Mouse (Mus musculus) ES-Bruce4 (cell line): ENCODE data around the gene Pate2. TPM values are rescaled to one million over a fixed set of nuclear protein-coding genes. Genes with fewer than 3 reads are reported as not detected.

ENCODE experiments used
- H3K27ac ChIP-seq: 2 replicates; pipeline ENCODE4 v1.5.1; 2012; ENCODE audit warnings: low read length, inconsistent platforms; ENCODE audit not compliant: insufficient read depth
- H3K27me3 ChIP-seq: 2 replicates; pipeline ENCODE4 v1.6.1; 2012; ENCODE audit warnings: mild to moderate bottlenecking, low read length, inconsistent platforms; ENCODE audit not compliant: control insufficient read depth, poor library complexity, insufficient read depth, severe bottlenecking
- H3K36me3 ChIP-seq: 2 replicates; pipeline ENCODE4 v1.6.1; 2012; ENCODE audit warnings: inconsistent platforms, mild to moderate bottlenecking, low read length, moderate library complexity; ENCODE audit not compliant: control insufficient read depth, poor library complexity, insufficient read depth, severe bottlenecking
- H3K4me1 ChIP-seq: one replicate; pipeline ENCODE4 v1.8.1; 2011; ENCODE audit warnings: low read length; ENCODE audit not compliant: control insufficient read depth, insufficient read depth
- H3K4me3 ChIP-seq: 2 replicates; pipeline ENCODE4 v1.5.1; 2011; ENCODE audit warnings: low read depth, mild to moderate bottlenecking, low read length
- H3K9ac ChIP-seq: 2 replicates; pipeline ENCODE4 v1.6.1; 2012; ENCODE audit warnings: low read depth, mild to moderate bottlenecking, inconsistent platforms; ENCODE audit not compliant: poor library complexity, severe bottlenecking
- H3K9me3 ChIP-seq: replicated peaks from 2 replicates; pipeline ENCODE4 v1.6.1; 2012; ENCODE audit warnings: mild to moderate bottlenecking, low read length, inconsistent platforms; ENCODE audit not compliant: control insufficient read depth, poor library complexity, insufficient read depth, severe bottlenecking
- CTCF ChIP-seq: IDR thresholded peaks from one replicate; pipeline ENCODE4 v1.8.1; 2011; ENCODE audit warnings: low read depth, low read length
- EP300 ChIP-seq: IDR thresholded peaks from 2 replicates; pipeline ENCODE4 v1.6.1; 2011; ENCODE audit warnings: low read depth, low read length; ENCODE audit not compliant: insufficient read depth
- POLR2A ChIP-seq: IDR thresholded peaks from one replicate; pipeline ENCODE4 v1.8.1; 2011; ENCODE audit warnings: low read length; ENCODE audit not compliant: insufficient read depth
- polyA plus RNA-seq: library from polyadenylated mRNA; stranded (reverse); fragments of >200 nt; gene quantifications from 2 replicates; pipeline ENCODE4 v1.2.4, GENCODE M21; 2011; ENCODE audit warnings: low read depth; ENCODE audit not compliant: missing spikeins, insufficient read depth, insufficient read length

Gene Pate2
- polyA plus RNA-seq, 1 experiment: 1.7 TPM

DNA sequence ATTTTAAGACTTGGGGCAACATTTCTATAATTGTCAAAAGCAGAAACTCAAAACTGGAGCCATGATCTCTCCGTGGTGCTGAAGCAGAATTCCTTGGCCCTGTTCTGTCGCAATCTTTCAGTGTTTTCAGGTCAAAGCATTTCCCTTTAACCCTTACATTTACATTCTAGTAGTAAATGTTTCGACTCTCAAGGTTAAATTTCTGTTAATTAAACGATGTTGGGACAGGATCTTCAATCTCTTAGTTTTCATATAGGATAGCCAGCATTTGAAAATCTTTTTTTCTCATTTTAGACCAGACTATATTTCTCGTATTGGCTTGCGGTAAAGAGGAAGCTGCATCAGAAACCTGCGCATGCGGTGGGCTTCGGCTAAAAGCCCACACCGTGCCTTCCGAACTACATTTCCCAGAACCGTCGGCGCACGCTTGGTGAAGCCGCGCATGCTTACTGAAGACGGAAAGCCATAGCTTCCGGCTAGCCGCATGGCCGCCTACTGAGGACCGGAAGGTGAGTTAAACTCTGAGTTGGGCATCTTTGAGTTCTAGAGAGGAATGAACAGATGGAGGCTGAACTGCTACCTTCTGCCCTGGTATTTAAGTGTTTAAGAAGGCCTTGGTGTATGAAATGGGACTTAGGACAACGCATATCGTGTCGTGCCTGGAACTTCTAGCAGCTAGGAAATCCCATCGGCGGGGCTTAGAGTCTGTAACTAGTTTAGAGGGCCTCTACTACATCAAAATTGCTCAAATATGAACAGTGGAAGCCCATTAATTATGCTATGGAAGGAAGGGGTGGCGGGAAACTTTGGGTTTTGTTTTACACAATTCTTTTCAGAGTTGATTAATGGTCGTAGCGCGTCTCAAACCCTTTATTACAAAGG, 10.8 kb upstream of the Pate2 start:
- TF ChIP-seq EP300 (no peak), POLR2A (peak; percentile 62), CTCF (no peak)
- Histone ChIP-seq H3K9me3 (no peaks in the 10 kb centered on the region), H3K36me3 (peaks cover 18% of the 10 kb centered on the region), H3K27ac (no peak overlapping the region), H3K27me3 (peaks cover 4% of the 10 kb centered on the region; the same call in 1 of the 2 replicates), H3K4me3 (peak overlapping the region; percentile 93), H3K9ac (peak overlapping the region; percentile 89), H3K4me1 (no peaks in the 10 kb centered on the region)

DNA sequence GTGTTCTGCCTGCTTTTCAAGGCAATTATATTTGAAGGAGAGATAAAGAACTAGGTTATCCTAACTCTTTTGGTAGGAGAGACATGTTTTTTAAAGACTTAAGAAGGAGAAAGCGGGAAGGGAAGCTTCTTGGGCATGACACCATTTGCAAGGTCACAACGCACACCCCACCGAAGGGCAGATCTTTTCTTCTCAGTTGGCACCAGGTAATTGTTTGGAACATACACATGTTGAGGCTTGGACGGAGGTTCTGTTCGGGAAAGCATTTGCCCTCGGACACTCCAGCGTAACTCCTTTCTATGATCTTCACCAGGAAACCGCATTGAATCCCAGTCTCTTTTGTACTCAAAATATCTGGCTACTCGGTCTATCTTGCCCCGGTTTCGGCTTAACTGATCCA, 9.0 kb upstream of the Pate2 start:
- peaks cover 36% of the 10 kb centered on the region for H3K36me3 ChIP-seq

GRCm38 (mm10) chr9:35561583-35561982, 8.5 kb upstream of the Pate2 start:
- Histone ChIP-seq H3K4me1 (no peaks in the 10 kb centered on the region), H3K9ac (no peak overlapping the region), H3K27me3 (peaks cover 4% of the 10 kb centered on the region; the same call in 1 of the 2 replicates), H3K4me3 (no peak overlapping the region), H3K36me3 (peaks cover 40% of the 10 kb centered on the region), H3K9me3 (no peaks in the 10 kb centered on the region), H3K27ac (no peak overlapping the region)
- TF ChIP-seq CTCF (no peak), POLR2A (no peak), EP300 (no peak)

More for the DNA sequence above, 9.0 kb upstream of the Pate2 start:
- Histone ChIP-seq H3K27me3 (peaks cover 4% of the 10 kb centered on the region; the same call in 1 of the 2 replicates), H3K9ac (no peak overlapping the region), H3K27ac (no peak overlapping the region), H3K4me3 (no peak overlapping the region), H3K9me3 (no peaks in the 10 kb centered on the region), H3K4me1 (no peaks in the 10 kb centered on the region)
- TF ChIP-seq CTCF: no peak
- TF ChIP-seq POLR2A: no peak
- TF ChIP-seq EP300: no peak

GRCm38 (mm10) chr9:35564536-35565240, 5.4 kb upstream of the Pate2 start:
- H3K4me3 ChIP-seq: no peak overlapping the region
- H3K4me1 ChIP-seq: no peaks in the 10 kb centered on the region
- no peaks in the 10 kb centered on the region for H3K27me3 ChIP-seq
- TF ChIP-seq EP300 (no peak), POLR2A (no peak), CTCF (no peak)
- no peak overlapping the region for H3K27ac ChIP-seq
- no peaks in the 10 kb centered on the region for H3K9me3 ChIP-seq
- no peak overlapping the region for H3K9ac ChIP-seq
- peaks cover 58% of the 10 kb centered on the region for H3K36me3 ChIP-seq

DNA sequence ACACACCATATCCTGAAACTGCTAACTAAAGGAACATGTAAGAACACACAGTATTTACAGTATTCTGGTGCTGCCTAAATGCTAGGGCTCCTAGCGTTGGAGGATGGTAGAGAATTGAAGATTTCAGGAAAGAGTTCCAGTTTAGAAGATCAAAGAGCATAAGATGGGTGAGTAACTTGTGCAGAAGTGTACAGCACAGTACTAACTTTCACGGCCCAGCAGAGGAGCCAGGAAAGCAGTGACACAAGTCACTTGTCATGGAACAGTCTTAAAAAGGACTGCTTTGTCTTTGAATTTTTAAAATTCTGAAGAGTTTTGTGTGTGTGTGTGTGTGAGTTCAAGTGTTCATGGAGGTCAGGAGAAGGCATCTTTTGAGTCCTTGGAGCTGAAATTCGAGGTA, 2.1 kb upstream of the Pate2 start:
- Histone ChIP-seq H3K4me1 (no peaks in the 10 kb centered on the region), H3K36me3 (peaks cover 46% of the 10 kb centered on the region), H3K9ac (no peak overlapping the region), H3K27ac (no peak overlapping the region), H3K9me3 (no peaks in the 10 kb centered on the region), H3K4me3 (no peak overlapping the region), H3K27me3 (no peaks in the 10 kb centered on the region)
- TF ChIP-seq EP300: no peak
- TF ChIP-seq POLR2A: no peak
- no peak for TF ChIP-seq CTCF
